Mouse (Mus musculus): ENCODE data around the gene Art4.
"Not testable (repeated sequence)": the region's sequence is repeated elsewhere in the genome, so short reads cannot be mapped to it uniquely, and the experiment has no call there.

The Art4 gene

DNA sequence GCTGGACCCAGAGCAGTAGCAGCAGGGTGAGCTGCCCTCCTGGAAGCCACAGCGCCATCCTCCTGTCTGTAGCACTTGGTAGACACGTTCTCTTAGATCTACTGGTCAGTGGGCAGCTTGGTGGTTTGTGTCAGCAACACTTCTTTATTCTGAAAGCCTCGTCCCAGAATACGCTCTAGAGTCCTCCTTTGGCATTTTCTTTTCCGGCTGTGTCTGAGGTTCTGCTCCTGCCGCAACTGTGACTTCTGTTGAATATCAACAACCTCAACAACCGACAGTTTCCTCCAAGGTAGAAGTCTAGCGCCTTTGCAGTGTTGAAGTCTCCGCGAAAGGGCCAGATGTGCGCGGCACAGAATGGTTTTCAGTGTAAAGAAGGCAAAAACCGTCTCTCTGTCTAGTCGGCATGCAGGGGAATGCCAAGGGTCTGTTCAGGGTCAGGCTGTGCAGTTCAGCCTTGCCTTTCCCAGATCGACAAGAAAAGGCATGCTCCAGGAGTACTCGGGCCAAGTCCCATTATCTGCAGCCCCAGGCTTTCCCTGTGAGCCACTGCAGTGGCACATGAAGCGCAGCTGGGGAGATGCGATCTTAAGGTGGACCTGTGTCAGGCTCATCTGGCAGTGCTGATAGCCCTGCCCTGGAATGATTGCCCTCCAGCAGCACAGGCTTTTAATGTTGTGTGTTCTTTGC lies at the start of gene Art4:
Gene Art4 (minus strand): TSS at position 548 of the 687 bp plus-strand sequence.
- DNase-seq (ENCODE audit: low spot score in 2 of 2): no peak

DNA sequence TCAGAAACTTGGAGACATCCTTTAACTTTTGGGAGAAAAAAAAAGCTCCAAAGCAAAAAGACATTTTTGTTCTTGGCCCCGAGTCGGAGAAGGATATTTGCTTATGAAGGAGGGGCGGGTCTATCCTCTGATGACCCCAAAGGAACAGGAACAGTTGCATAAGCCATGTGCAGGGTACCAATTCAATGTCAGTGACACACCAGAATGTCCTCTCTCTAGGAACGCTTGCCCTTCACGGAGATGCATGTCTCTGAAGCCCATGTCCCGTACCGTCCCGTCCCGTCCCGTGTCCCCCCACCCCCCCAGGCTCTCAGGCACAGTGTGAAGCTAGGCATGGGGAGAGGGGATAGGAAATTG lies 49.4 kb upstream of the Art4 start:
- no peak for DNase-seq (ENCODE audit: low spot score in 2 of 2)

DNA sequence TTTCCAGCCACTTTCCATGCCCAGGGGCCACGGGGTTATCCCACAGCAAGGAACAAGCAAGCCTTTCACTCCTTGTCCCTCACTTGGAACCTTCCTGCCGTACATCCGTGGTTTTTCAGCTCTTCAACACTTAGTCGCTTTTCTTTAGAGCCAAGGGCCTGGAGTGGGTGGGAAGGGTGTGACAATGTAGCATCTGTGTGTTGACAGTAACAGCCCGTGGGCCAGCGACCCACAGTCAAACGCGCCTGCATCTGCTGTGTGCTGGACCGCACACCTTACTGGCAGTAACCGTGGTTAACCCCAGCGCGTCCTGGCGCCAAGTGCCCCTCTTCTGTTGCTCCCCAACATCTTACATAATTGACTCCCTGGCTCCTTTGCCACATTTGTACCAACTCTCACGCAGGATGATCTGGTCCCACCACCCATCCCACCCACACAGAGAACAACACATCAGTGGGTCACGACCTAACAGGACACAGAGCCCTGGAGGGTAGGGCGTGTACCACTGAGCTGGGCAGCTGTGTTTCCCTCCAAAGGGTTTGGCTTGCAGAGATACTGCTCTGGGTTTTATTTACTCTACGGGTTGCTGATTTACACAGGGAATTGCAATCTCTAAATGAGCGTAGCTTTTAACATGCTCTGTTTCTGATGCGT lies 48.9 kb upstream of the Art4 start:
- DNase-seq (ENCODE audit: low spot score in 2 of 2): no peak

DNA sequence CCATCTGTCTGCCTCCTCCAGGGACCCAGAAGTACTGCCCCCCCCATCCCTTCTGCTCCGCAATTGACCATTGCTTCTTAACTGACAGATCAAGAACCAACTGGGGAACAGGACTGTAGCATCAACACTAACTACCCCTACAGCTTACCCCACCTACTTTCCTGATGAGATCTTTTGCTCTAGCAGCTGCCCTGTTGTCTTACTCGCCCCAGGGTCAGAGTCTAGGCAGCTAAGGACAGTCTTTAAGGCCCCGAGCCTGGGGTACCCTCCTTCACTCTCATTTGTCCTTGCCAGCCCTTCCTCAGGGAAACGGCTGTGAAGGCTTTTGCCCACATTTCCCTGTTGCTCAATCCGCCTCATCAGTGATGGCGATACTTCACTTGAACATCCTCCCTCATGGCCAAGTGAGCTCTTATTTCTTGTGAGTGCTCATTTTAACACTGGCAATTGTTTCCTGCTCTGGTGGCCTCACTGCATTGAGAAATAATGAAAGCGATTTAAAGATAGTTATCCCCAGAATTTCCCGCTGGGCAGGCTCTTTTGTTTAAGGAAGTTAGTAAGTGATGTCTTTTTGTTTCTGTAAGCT lies 46.4 kb upstream of the Art4 start:
- DNase-seq (ENCODE audit: low spot score in 2 of 2): no peak

DNA sequence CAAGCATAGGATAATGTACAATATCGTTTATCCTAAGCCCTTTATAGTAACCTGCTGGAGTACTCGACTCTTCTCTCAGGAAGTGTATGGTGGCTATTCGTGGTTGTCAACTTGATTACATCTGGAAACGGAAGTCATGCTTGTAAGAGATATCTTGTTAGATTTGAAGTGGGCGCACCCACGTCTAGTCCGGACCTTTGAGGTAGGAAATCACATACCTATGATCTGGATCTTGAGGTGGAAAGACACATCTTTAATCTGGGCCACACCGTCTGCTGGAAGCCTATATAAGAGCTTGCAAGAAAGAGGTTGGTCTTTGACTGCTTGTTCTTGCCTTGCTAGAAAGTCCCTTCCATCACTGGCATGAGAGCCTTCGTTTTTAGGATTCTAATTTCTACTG lies 45.0 kb upstream of the Art4 start:
- DNase-seq (ENCODE audit: low spot score in 2 of 2): no peak

DNA sequence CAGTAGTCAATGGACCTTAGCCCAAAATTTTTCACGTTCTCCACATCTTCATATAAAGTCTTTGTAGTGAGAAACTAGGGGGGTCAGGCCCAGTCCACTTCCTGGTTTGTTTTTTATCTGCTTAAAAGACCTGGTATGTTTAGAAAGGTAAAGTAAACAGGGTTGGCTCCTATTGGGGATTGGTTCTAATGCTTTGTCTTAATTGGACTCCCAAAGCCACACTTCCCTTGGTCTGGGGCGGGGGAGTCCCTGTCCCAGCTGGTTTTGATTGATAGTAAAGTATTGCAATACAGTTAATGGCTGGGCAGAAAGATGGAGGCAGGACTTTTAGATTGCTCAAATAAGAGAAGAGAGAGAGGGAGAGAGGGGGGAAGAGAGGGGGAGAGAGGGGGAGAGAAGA lies 43.5 kb upstream of the Art4 start:
- no peak for DNase-seq (ENCODE audit: low spot score in 2 of 2)

DNA sequence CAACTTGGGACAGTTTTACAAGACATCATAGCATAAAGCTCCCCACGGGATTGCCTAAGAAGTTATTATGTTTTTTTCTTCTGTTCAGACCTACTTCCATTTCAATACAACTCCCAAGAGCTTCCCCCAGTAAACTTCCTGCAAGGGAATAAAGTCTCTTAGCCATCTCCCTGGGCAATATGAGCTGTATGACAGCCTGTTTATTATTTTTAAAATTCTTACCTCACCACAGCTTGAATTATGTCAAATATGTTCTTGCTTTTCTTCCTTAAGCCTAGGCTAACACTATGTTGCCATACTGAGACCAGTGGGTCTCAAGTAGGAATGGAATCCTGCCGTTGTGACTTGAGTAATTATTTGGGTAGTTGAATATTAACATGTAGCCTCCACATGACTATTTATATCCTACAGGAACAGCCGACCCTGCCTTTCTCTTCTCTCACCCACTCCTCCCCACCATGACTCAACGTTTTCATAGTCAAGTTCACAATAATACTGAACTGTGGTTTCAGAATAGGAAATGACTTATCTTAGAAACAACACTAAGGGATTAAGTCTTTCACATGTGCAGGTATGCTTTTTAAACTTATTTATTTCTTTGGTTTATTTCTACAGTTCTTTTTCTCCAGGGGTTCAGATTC lies 43.0 kb upstream of the Art4 start:
- no peak for DNase-seq (ENCODE audit: low spot score in 2 of 2)

DNA sequence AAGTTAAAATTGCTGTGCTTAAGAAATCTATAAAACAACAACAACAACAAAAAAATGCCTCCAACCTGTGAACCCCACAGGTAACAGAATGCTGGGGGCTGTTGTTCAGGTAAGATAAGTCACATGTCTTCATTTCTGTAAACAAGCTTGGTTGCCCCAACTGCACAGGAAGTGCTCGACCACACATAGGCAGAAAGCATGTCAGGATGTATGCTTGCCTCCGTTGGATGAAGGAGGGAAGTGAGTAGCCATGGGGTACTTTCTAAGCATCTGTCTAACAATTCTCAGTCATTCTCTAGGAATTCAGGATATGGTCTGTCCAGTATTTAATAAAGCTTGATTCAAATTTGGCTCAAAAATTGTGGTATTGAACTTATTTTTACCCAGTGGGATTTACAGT lies 41.4 kb upstream of the Art4 start:
- no peak for DNase-seq (ENCODE audit: low spot score in 2 of 2)

DNA sequence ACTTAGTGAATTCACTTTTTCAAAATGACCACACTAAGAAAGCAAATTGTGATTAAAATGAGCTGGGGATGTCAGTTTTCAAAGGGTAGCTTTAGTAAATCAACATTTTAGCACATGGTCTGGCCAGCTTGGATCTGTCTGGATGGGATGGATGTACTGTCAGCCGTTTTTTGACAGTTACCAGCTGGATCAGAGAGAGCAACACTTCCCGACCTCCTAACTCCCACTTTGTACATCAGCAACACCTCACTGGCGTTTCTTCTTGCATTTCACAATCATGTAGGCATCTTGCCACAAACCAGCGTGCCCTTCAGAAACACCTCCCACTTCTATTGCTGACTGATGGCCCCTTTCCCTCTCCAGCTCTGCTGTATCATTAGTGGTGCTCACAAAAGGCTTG lies 40.7 kb upstream of the Art4 start:
- no peak for DNase-seq (ENCODE audit: low spot score in 2 of 2)

DNA sequence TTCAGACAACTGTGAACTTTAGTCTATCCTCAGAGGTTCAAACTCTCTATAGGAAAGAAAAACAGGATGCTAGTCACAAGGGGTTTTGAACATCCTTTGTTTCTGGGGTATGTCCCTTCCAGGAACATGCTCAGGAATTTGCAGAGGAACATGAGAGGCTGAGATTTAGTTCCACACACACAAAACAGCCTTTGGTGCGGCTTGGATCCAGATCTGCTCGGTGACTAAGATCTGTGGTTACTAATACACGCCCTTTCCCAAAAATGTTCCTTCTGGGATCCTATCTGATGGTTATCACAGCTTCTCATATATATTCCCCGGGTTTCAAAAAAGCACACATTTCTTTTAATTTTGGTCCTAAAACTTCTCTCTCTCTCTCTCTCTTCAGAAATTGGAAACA lies 40.3 kb upstream of the Art4 start:
- DNase-seq (ENCODE audit: low spot score in 2 of 2): no peak

DNA sequence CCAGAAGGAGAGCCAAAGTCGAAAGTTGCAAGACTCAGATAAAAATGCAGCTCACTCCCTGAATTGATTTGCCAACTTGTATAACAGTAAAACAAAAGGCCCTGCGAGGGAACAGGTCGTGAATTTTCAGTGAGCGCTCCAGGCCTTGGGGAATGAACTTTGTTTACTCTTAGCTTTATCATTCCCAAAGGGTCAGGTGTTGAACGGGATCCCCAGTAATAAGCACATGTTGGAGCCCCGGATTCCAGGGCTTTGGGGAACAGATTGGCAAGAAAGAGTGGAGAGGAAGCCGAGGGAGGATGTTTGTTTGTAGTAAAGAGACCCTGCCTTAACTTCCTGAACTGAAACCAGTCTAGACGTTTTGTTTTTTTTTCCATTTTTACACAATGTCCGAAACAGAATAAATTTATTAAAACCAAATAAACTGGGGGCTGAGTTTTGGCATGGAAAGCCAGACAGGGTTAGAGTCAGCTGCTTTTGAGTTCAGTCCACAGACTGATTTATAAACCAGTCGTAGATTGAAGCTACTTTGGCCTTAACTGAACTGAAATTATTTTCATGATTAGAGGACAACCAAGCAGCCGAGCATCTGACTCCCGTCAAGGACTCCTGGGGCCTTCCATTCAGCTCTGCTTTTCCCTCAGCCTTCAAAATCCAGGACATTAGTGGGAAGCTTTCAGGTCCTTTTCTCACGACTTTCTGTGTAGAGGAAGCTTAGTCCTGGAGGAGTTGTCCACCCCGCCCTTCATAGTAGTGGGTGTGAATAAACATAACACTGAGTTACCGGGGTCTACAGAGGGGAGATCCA lies 37.2 kb upstream of the Art4 start:
- no peak for DNase-seq (ENCODE audit: low spot score in 2 of 2)

DNA sequence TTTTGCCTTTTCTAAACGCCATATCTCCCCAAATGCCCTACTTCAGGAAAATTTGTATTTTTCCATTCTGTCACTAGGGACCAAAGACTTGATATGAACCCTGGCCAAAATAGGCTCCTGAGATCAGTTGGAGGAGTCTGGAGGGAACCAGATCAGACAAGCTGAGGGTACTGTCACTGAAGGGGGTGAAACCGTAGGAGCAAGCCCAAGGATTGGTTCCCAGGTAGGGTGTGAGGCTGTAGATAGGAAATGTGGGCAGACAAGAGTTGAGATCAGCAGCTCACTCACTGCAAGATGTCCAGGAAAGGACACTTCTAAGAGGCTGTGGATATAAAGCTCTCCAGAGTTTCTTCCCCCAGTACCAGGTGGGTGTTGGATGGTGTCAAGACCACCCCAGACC lies 34.5 kb upstream of the Art4 start:
- no peak for DNase-seq (ENCODE audit: low spot score in 2 of 2)

DNA sequence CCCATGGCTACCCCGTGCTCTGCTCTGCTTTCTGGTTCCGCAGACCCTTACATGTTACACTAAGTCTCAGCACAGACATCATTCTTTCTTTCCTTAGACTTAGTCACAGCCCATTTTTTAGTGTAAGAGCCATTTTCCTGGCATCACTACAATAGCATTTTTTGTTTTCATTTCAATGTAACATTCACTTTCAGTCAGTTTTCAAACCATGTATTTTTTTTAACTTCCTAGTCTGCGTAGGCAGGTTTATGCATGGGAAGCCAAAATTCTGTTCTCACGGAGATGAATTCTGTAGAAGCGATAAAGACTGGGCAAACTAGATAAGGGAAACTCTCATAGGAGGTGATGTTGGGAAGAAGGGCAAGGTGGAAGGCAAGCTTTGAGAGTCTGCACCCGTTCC lies 32.0 kb upstream of the Art4 start:
- no peak for DNase-seq (ENCODE audit: low spot score in 2 of 2)

DNA sequence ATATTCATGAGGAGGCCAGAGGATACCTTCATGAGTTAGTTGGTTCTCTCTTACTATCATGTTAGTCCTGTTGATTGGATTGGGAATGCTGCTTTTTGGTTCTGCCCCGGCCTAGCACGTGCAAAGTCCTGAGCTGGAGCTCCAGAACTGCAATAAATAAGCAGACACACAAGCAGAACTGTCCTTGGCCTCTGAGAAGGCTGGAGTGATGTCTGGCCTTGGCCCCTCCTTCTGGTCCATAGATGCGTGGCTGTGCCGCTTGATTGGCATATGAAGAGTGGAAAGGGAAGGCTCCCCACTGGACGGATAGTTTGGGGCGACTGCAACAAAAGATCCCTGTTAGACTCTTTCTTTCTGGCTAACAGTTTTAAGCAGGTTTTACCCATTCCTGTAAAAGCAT lies 31.5 kb upstream of the Art4 start:
- no peak for DNase-seq (ENCODE audit: low spot score in 2 of 2)

DNA sequence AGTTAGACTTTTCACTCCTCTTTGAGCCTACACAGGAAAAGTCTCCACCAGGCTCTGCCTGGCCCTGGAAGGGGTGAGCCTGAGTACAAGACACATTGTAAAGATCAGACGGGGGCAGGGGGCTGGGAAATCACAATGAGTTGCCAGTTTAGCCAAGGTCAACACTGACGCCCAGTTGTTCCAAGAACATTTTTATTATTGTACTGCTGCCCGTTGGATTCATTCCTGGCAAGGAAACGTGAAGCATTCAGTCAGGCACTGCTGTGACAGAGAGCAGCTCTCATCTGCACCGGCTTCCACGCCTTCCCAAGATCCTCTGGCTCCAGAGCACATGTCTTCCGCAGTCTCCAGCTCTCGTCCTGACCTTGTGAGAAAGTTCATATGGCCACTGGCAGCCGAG lies 30.3 kb upstream of the Art4 start:
- DNase-seq (ENCODE audit: low spot score in 2 of 2): no peak

DNA sequence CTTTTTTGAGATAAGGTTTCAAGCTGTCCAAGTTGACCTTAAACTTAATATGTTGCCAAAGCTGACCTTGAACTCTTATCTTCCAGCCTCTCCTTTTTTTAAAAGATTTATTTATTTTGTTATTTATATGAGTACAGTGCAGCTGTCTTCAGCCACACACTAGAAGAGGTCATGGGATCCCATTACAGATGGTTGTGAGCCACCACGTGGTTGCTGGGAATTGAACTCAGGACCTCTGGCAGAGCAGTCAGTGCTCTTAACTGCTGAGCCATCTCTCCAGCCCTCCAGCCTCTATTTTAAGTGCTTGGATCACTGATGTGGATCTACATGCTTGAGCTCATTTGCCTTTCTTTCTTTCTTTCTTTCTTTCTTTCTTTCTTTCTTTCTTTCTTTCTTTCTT lies 27.2 kb upstream of the Art4 start:
- DNase-seq (ENCODE audit: low spot score in 2 of 2): not testable (repeated sequence)

DNA sequence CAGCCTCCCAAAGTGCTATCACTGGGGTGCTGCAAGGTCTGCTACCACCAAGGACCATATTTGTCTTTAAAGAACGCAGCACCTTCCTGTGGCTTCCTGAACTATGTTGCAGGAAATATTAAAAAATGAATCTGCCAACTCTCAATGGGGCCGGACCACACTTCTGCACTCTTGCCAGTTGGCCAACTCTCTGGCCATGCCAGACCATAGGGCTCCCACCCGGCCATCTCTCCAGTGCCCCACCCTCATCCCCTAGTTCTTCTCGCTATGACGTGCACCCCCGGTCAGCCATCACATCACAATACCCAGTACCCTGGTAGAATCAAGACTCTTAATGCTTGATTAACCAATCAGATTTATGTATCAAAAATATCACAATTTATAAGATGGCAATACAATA lies 26.4 kb upstream of the Art4 start:
- no peak for DNase-seq (ENCODE audit: low spot score in 2 of 2)

DNA sequence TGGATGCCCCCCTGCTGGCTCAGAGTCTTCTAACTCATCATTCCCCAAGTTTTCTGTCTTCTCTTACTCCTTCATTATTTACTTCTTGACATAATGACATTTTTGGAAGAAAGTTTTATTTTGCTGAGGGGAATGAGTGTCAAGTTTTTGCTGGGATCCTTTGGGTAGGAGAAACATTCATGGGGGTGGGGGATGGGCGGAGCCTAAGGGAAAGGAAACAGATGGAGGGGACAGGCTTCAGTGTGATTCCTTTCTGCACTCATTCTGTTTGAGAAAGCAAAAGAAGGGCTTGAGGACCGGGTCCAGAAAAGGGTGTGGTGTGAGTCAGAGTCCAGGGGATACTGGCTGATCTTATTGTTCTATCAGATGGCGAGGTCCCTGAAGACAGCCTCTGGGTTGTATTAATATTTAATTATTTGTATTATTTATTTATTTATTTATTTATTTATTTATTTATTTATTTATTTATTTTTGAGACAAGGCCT lies 25.9 kb upstream of the Art4 start:
- no peak for DNase-seq (ENCODE audit: low spot score in 2 of 2)

DNA sequence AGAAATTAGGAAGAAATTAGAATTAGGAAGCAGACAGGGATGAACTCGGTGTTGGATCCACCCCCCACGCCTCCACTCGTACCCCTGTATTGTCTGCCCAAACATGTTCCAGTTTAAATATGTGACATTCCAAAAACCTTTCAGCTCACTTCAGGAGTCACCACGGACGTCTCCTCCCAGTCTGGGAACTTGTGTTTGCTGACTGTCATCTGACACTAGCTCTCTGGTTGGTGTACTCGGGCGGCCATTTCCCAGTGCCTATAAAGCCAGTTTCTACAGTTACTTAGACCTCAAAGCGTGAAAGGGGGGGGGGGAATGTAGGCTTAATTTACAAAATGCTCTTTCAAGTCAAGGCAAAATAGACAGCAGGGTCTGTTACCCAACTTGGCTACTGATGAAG lies 24.1 kb upstream of the Art4 start:
- DNase-seq (ENCODE audit: low spot score in 2 of 2): no peak

DNA sequence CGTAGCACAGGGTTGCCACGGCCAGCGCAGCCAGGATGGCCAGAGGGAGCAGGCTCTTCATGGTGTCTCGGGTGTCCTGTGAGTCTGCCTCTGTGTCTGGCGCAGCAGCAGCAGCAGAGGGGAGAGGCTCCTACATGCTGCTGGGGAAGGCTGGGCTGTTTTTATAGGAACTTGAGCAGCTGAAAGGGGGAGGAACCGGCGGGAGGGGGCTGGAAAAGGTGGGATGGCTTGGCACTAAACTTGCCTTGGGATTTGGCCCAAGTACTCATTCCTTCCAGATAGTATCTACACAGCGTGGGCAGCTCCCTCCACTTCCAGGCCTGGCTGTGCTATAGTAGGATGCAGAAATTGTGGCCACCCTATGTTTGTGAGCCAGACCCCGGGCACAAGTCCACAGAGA lies 18.1 kb upstream of the Art4 start, which contains the start of gene Mgp:
Gene Mgp (minus strand): TSS at position 154 of the 400 bp plus-strand sequence.
- DNase-seq (ENCODE audit: low spot score in 2 of 2): peak in 1 of 2 experiments; percentile 36

DNA sequence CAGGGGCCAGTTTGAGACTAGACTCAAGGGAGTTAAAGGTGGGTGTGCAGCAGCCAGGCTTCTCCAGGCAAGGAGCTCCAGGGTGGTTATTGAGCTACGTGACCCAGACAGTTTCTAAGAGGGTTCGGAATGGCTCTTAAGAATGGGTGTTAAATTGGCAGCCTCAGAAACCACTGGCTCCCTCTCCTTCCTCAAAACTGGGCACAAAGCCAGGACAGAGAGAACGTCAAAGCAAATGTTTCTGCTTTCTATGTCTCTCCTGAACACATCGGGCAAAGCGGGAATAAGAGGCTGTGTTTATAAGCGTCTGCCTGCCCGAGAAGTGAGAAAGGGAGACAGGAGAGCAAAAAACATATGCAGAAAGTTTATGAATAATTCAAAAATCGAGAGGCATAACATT lies 17.1 kb upstream of the Art4 start:
- DNase-seq (ENCODE audit: low spot score in 2 of 2): peak; percentile 52 to 65

DNA sequence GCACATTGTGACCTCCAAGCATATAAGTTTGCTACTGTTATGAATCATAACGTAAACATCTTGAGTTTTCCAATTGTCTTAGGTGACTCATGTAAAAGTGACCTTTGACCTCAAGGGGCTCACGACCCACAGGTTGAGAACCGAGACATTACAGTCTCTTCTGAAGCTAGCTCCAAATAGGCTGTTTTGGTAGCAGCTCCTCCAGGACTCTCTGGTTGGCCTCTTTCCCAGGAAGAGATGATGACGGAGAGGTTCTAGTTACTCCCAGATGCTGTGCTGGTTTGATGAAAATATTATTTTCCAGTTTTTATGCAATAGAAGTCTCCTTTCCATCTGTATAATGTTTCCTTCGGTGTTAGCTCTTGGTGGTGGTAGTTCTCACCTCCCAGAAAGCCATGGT lies 11.4 kb upstream of the Art4 start:
- DNase-seq (ENCODE audit: low spot score in 2 of 2): no peak

Data from right cerebral cortex, postnatal 10 days (tissue).